Mouse (Mus musculus) forebrain, embryonic 13.5 days (tissue): ENCODE data around the gene Shank3. TPM values are rescaled to one million over a fixed set of nuclear protein-coding genes. Genes with fewer than 3 reads are reported as not detected.

ENCODE experiments used
- ATAC-seq: fragments of 200-750 bp; cut with Nextera tagmentation; 2 replicates; pipeline ENCODE4 v1.8.0; 2017
- H3K27ac ChIP-seq: fragments of 300-500 bp; sonication (generic); 2 replicates; pipeline ENCODE4 v1.5.1; 2015; ENCODE audit warnings: inconsistent platforms, mild to moderate bottlenecking, moderate library complexity
- H3K27me3 ChIP-seq: fragments of 300-500 bp; sonication (generic); 2 replicates; pipeline ENCODE4 v1.6.1; 2015; ENCODE audit warnings: mild to moderate bottlenecking, inconsistent platforms
- H3K36me3 ChIP-seq: fragments of 300-500 bp; sonication (generic); 2 replicates; pipeline ENCODE4 v1.6.1; 2015; ENCODE audit warnings: mild to moderate bottlenecking, inconsistent platforms; ENCODE audit not compliant: poor library complexity, severe bottlenecking
- H3K4me1 ChIP-seq: fragments of 300-500 bp; sonication (generic); 2 replicates; pipeline ENCODE4 v1.6.1; 2015; ENCODE audit warnings: inconsistent platforms
- H3K4me2 ChIP-seq: fragments of 300-500 bp; sonication (generic); 2 replicates; pipeline ENCODE4 v1.6.1; 2015; ENCODE audit warnings: inconsistent platforms, mild to moderate bottlenecking, moderate library complexity
- H3K4me3 ChIP-seq: fragments of 300-500 bp; sonication (generic); 2 replicates; pipeline ENCODE4 v1.5.1; 2015; ENCODE audit warnings: mild to moderate bottlenecking, inconsistent platforms
- H3K9ac ChIP-seq: fragments of 300-500 bp; sonication (generic); 2 replicates; pipeline ENCODE4 v1.6.1; 2015; ENCODE audit warnings: mild to moderate bottlenecking, inconsistent platforms
- H3K9me3 ChIP-seq: fragments of 300-500 bp; sonication (generic); replicated peaks from 2 replicates; pipeline ENCODE4 v1.6.1; 2016; ENCODE audit warnings: inconsistent platforms
- WGBS: fragments of 180-500 bp; shearing (Covaris S2); methylation state at CpG from one replicate; pipeline ENCODE4 v1.1.7; 2015; 5-methylcytosine and 5-hydroxymethylcytosine counted together
- polyA plus RNA-seq: library from polyadenylated mRNA; unstranded; fragments of >200 nt; fragmentation: Nextera tagmentation; extraction: Ambion mirVana; gene quantifications from 2 replicates; pipeline ENCODE4 v1.2.1, GENCODE M21; 2015

Gene Shank3
- polyA plus RNA-seq, 1 experiment from 2014 or later: 7.1 TPM

- Histone ChIP-seq H3K27ac (no peak overlapping the region), H3K4me2 (no peak overlapping the region), H3K4me3 (no peak overlapping the region), H3K4me1 (peaks cover 20% of the 10 kb centered on the region), H3K36me3 (peaks cover 21% of the 10 kb centered on the region), H3K9ac (no peak overlapping the region), H3K9me3 (no peaks in the 10 kb centered on the region), H3K27me3 (peaks cover 27% of the 10 kb centered on the region)
- WGBS: 92% methylated on average over 8 of the region's 8 CpGs
- ATAC-seq: no peak
Observed at GRCm38 (mm10) chr15:89550506-89550905, 51.1 kb downstream of the Shank3 start.

- no peak for ATAC-seq
- Histone ChIP-seq H3K27me3 (peaks cover 32% of the 10 kb centered on the region), H3K9me3 (no peaks in the 10 kb centered on the region), H3K27ac (no peak overlapping the region), H3K4me3 (no peak overlapping the region), H3K36me3 (peaks cover 21% of the 10 kb centered on the region), H3K4me2 (no peak overlapping the region), H3K4me1 (peaks cover 22% of the 10 kb centered on the region), H3K9ac (no peak overlapping the region)
- WGBS: 81% methylated on average over 1 of the region's 1 CpGs
Observed at GRCm38 (mm10) chr15:89551733-89552132, 52.3 kb downstream of the Shank3 start.

GRCm38 (mm10) chr15:89555591-89555990 is 56.2 kb downstream of the Shank3 start:
- Histone ChIP-seq H3K9me3 (no peaks in the 10 kb centered on the region), H3K36me3 (peaks cover 7% of the 10 kb centered on the region; the same call in 1 of the 2 replicates), H3K4me3 (no peak overlapping the region), H3K4me1 (peaks cover 18% of the 10 kb centered on the region; the same call in 1 of the 2 replicates), H3K27ac (no peak overlapping the region), H3K27me3 (peaks cover 43% of the 10 kb centered on the region), H3K9ac (no peak overlapping the region), H3K4me2 (no peak overlapping the region)
- ATAC-seq: no peak
- 96% methylated on average over 6 of the region's 6 CpGs for WGBS

- H3K27ac ChIP-seq: no peak overlapping the region
- H3K4me1 ChIP-seq: peaks cover 18% of the 10 kb centered on the region; the same call in 1 of the 2 replicates
- peaks cover 43% of the 10 kb centered on the region for H3K27me3 ChIP-seq
- H3K9ac ChIP-seq: peak overlapping the region; percentile 39; the same call in 1 of the 2 replicates
- peak overlapping the region; percentile 40 for H3K4me2 ChIP-seq
- peaks cover 5% of the 10 kb centered on the region; the same call in 1 of the 2 replicates for H3K36me3 ChIP-seq
- H3K9me3 ChIP-seq: no peaks in the 10 kb centered on the region
- 23% methylated on average over 23 of the region's 23 CpGs for WGBS
- peak overlapping the region; percentile 16 for H3K4me3 ChIP-seq
- ATAC-seq: peak; percentile 71
Observed at GRCm38 (mm10) chr15:89556401-89557178, 57.2 kb downstream of the Shank3 start.

GRCm38 (mm10) chr15:89557179-89557995 is 58.0 kb downstream of the Shank3 start:
- Histone ChIP-seq H3K4me3 (peak overlapping the region; percentile 20), H3K4me2 (peak overlapping the region; percentile 40), H3K27ac (no peak overlapping the region), H3K4me1 (peaks cover 18% of the 10 kb centered on the region; the same call in 1 of the 2 replicates), H3K9ac (peak overlapping the region; percentile 39; the same call in 1 of the 2 replicates), H3K9me3 (no peaks in the 10 kb centered on the region), H3K27me3 (peaks cover 43% of the 10 kb centered on the region), H3K36me3 (peaks cover 2% of the 10 kb centered on the region; the same call in 1 of the 2 replicates)
- no peak for ATAC-seq
- WGBS: 10% methylated on average over 32 of the region's 40 CpGs

GRCm38 (mm10) chr15:89557996-89558390 is 58.6 kb downstream of the Shank3 start:
- WGBS: 5% methylated on average over 34 of the region's 34 CpGs
- H3K27me3 ChIP-seq: peaks cover 43% of the 10 kb centered on the region
- no peaks in the 10 kb centered on the region for H3K9me3 ChIP-seq
- H3K36me3 ChIP-seq: no peaks in the 10 kb centered on the region
- no peak for ATAC-seq
- H3K4me1 ChIP-seq: peaks cover 18% of the 10 kb centered on the region; the same call in 1 of the 2 replicates
- H3K4me2 ChIP-seq: peak overlapping the region; percentile 40
- H3K4me3 ChIP-seq: peak overlapping the region; percentile 20
- H3K9ac ChIP-seq: no peak overlapping the region
- no peak overlapping the region for H3K27ac ChIP-seq

GRCm38 (mm10) chr15:89559202-89559731 is 59.8 kb downstream of the Shank3 start:
- whole genome bisulfite sequencing: 37% methylated on average over 10 of the region's 10 CpGs
- Histone ChIP-seq H3K4me1 (peaks cover 18% of the 10 kb centered on the region; the same call in 1 of the 2 replicates), H3K27ac (no peak overlapping the region), H3K4me2 (no peak overlapping the region), H3K9me3 (no peaks in the 10 kb centered on the region), H3K27me3 (peaks cover 43% of the 10 kb centered on the region), H3K36me3 (no peaks in the 10 kb centered on the region), H3K9ac (no peak overlapping the region), H3K4me3 (no peak overlapping the region)
- no peak for ATAC-seq

- 95% methylated on average over 6 of the region's 6 CpGs for WGBS
- no peaks in the 10 kb centered on the region for H3K4me1 ChIP-seq
- no peak within 1 kb of the TSS for H3K27ac ChIP-seq
- no peaks in the 10 kb centered on the region for H3K27me3 ChIP-seq
- H3K4me2 ChIP-seq: no peak within 1 kb of the TSS
- H3K4me3 ChIP-seq: no peak within 1 kb of the TSS
- H3K36me3 ChIP-seq: no peaks in the 10 kb centered on the region
- no peak for ATAC-seq
- H3K9me3 ChIP-seq: no peaks in the 10 kb centered on the region
- no peak within 1 kb of the TSS for H3K9ac ChIP-seq
Observed at GRCm38 (mm10) chr15:89568114-89568513, 68.7 kb downstream of the Shank3 start, which contains the start of gene Acr. Gene Acr, plus strand, starts transcription at chr15:89568326.

- Histone ChIP-seq H3K4me2 (no peak overlapping the region), H3K9ac (no peak overlapping the region), H3K4me3 (no peak overlapping the region), H3K4me1 (no peaks in the 10 kb centered on the region), H3K9me3 (no peaks in the 10 kb centered on the region), H3K27me3 (no peaks in the 10 kb centered on the region), H3K27ac (no peak overlapping the region), H3K36me3 (no peaks in the 10 kb centered on the region)
- 75% methylated on average over 8 of the region's 8 CpGs for WGBS
- ATAC-seq: no peak
Observed at GRCm38 (mm10) chr15:89572147-89572546, 72.7 kb downstream of the Shank3 start.

- Histone ChIP-seq H3K9ac (no peak overlapping the region), H3K27ac (no peak overlapping the region), H3K9me3 (no peaks in the 10 kb centered on the region), H3K4me3 (no peak overlapping the region), H3K4me2 (no peak overlapping the region), H3K27me3 (no peaks in the 10 kb centered on the region), H3K4me1 (no peaks in the 10 kb centered on the region), H3K36me3 (peaks cover 51% of the 10 kb centered on the region)
- no peak for ATAC-seq
- WGBS: 88% methylated on average over 7 of the region's 7 CpGs
Observed at GRCm38 (mm10) chr15:89582494-89582893, 83.1 kb downstream of the Shank3 start.

- Histone ChIP-seq H3K4me3 (no peak overlapping the region), H3K4me2 (no peak overlapping the region), H3K9me3 (no peaks in the 10 kb centered on the region), H3K9ac (no peak overlapping the region), H3K4me1 (peaks cover 4% of the 10 kb centered on the region), H3K27ac (no peak overlapping the region), H3K36me3 (peaks cover 58% of the 10 kb centered on the region), H3K27me3 (no peaks in the 10 kb centered on the region)
- WGBS: 84% methylated on average over 5 of the region's 5 CpGs
- ATAC-seq: no peak
Observed at GRCm38 (mm10) chr15:89585101-89585500, 85.7 kb downstream of the Shank3 start.

- Histone ChIP-seq H3K27me3 (no peaks in the 10 kb centered on the region), H3K4me1 (peaks cover 9% of the 10 kb centered on the region), H3K9me3 (no peaks in the 10 kb centered on the region), H3K9ac (no peak overlapping the region), H3K4me3 (no peak overlapping the region), H3K4me2 (no peak overlapping the region), H3K27ac (no peak overlapping the region), H3K36me3 (peaks cover 58% of the 10 kb centered on the region)
- WGBS: 92% methylated on average over 11 of the region's 11 CpGs
- ATAC-seq: no peak
Observed at GRCm38 (mm10) chr15:89585631-89586030, 86.2 kb downstream of the Shank3 start.
